Mouse (Mus musculus) left cerebral cortex, postnatal 36 days (tissue): ENCODE results near the gene Cobll1. TPM values are rescaled to one million over a fixed set of nuclear protein-coding genes. Genes with fewer than 3 reads are reported as not detected.

Source experiments
- DNase-seq, 2 experiments: peaks; one replicate each; pipeline ENCODE4 v3.0.0; 2021 to 2022; ENCODE audit warnings: low spot score in 2 of 2, mixed read lengths in 1 of 2
- intact Hi-C: fragments of 180-260 bp; cut with DNase I; formaldehyde crosslinking; loops from one replicate; pipeline ENCODE4 v1.15.1; 2025
- total RNA-seq, 2 experiments: library from RNA; stranded (reverse); gene quantifications; 2 replicates each; pipeline ENCODE4 v1.2.3; 2021

The Cobll1 gene
- total RNA-seq, 2 experiments from 2014 or later: 6.3 to 8.1 TPM

- intact Hi-C loops: loop anchor here (5.0 to 10.0 kb wide), 2 partner anchors 86 to 96 kb away; no protein-coding TSS in a partner anchor
- peak; percentile 40 to 45 for DNase-seq
Observed at GRCm38 (mm10) chr2:65238171-65238963, 836 bp downstream of the Cobll1 start.

- no peak for DNase-seq
- intact Hi-C loops: loop anchor here (5.0 to 10.0 kb wide), 2 partner anchors 85 to 97 kb away; no protein-coding TSS in a partner anchor
Observed at GRCm38 (mm10) chr2:65237610-65238170, 1.5 kb downstream of the Cobll1 start.

GRCm38 (mm10) chr2:65237116-65237515 lies 2.1 kb downstream of the Cobll1 start:
- intact Hi-C loops: loop anchor here (5.0 to 10.0 kb wide), 2 partner anchors 85 to 98 kb away; no protein-coding TSS in a partner anchor
- DNase-seq: no peak

GRCm38 (mm10) chr2:65236644-65237043 lies 2.6 kb downstream of the Cobll1 start:
- intact Hi-C loops: loop anchor here (5.0 to 10.0 kb wide), 2 partner anchors 84 to 98 kb away; no protein-coding TSS in a partner anchor
- no peak for DNase-seq

GRCm38 (mm10) chr2:65232756-65233535 lies 6.3 kb downstream of the Cobll1 start:
- intact Hi-C loops: loop anchor here (10.0 kb wide), 1 partner anchor 102 kb away; no protein-coding TSS in a partner anchor
- no peak for DNase-seq

- DNase-seq: no peak
- intact Hi-C loops: no loop called here
Observed at GRCm38 (mm10) chr2:65228426-65228825, 10.8 kb downstream of the Cobll1 start.

GRCm38 (mm10) chr2:65227898-65228290 lies 11.3 kb downstream of the Cobll1 start:
- DNase-seq: no peak
- intact Hi-C loops: no loop called here

- no peak for DNase-seq
- intact Hi-C loops: no loop called here
Observed at GRCm38 (mm10) chr2:65227154-65227897, 11.9 kb downstream of the Cobll1 start.

GRCm38 (mm10) chr2:65226494-65226893 lies 12.7 kb downstream of the Cobll1 start:
- no peak for DNase-seq
- intact Hi-C loops: no loop called here

GRCm38 (mm10) chr2:65223956-65224735 lies 15.1 kb downstream of the Cobll1 start:
- no peak for DNase-seq
- intact Hi-C loops: no loop called here

- intact Hi-C loops: no loop called here
- no peak for DNase-seq
Observed at GRCm38 (mm10) chr2:65223012-65223411, 16.2 kb downstream of the Cobll1 start.

GRCm38 (mm10) chr2:65221646-65222045 lies 17.6 kb downstream of the Cobll1 start:
- no peak for DNase-seq
- intact Hi-C loops: no loop called here

GRCm38 (mm10) chr2:65220563-65220962 lies 18.6 kb downstream of the Cobll1 start:
- intact Hi-C loops: no loop called here

GRCm38 (mm10) chr2:65219375-65220135 lies 19.6 kb downstream of the Cobll1 start:
- intact Hi-C loops: no loop called here
- DNase-seq: no peak

More at GRCm38 (mm10) chr2:65220563-65220962, 18.6 kb downstream of the Cobll1 start:
- DNase-seq: no peak

- intact Hi-C loops: no loop called here
- no peak for DNase-seq
Observed at GRCm38 (mm10) chr2:65218318-65218717, 20.9 kb downstream of the Cobll1 start.

GRCm38 (mm10) chr2:65217677-65218076 lies 21.5 kb downstream of the Cobll1 start:
- no peak for DNase-seq
- intact Hi-C loops: no loop called here

GRCm38 (mm10) chr2:65216163-65216562 lies 23.0 kb downstream of the Cobll1 start:
- DNase-seq: no peak
- intact Hi-C loops: no loop called here

GRCm38 (mm10) chr2:65214556-65214955 lies 24.6 kb downstream of the Cobll1 start:
- no peak for DNase-seq
- intact Hi-C loops: no loop called here
